9 mouse cellular contexts compared by ENCODE assay signal in the genomic region with DNA sequence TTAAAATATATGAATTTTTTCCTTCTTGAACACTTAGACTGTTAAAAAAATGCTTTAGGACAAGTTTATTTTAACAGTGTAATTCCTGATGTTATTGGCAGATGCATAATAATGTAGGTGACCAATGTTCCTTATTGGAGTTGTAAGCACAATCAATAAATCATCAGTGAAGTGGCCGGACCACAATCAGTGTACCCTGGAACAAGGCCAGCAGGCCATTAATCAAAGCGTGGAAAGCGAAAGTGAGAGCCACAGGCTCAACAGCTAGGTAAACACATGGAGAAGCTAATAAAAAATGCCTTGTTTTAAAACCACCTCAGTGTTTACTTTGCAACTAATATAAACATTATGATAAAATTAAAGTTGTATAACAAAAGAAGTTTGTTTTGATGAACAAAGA.
DNase-seq lines count a peak whose midpoint lies in the region; ATAC-seq lines count a peak whose summit lies in the region.
"Had no signal": no experiment of that assay in that cellular context is flagged by ENCODE, and none has a peak within 500 bp of the region (broad histone marks: within the 10 kb centered on the region; RNA-seq: fewer than 3 reads in every experiment).

No protein-coding gene starts in this region.

- peak; percentile 9 for DNase-seq in heart, adult 8-10 months (ENCODE audit: low spot score)
- DNase-seq in embryo, embryonic 10.5 days (ENCODE audit: low spot score), result peak; percentile 67
- DNase-seq in kidney, postnatal 10 days, result peak; percentile 72
- DNase-seq in skeletal muscle tissue, adult 2 months (ENCODE audit: low read depth, low spot score), result peak; percentile 8
- DNase-seq in cerebellum, adult 8-10 months, result no peak
- DNase-seq in left cerebral cortex, postnatal 10 days (ENCODE audit: extremely low spot score in 1 of 2, low spot score in 2 of 2), result no peak

- WGBS in heart, embryonic 11.5 days (ENCODE audit: insufficient replicate concordance), result 46% methylated on average over 3 of the region's 3 CpGs
- 55% methylated on average over 3 of the region's 3 CpGs for WGBS in midbrain, embryonic 13.5 days

- ATAC-seq in heart, embryonic 11.5 days (replicated peaks; ENCODE audit: insufficient number of reproducible peaks, low FRiP score, low TSS enrichment), result no peak
- no peak for ATAC-seq in midbrain, embryonic 13.5 days

- H3K27me3 ChIP-seq in heart, embryonic 11.5 days (ENCODE audit: control insufficient read depth, insufficient read depth, low read length), result no peaks in the 10 kb centered on the region
- no peaks in the 10 kb centered on the region for H3K27me3 ChIP-seq in midbrain, embryonic 13.5 days
- H3K27me3 ChIP-seq: embryonic facial prominence, embryonic 12.5 days had no signal

- no peak overlapping the region for H3K9ac ChIP-seq in heart, embryonic 11.5 days (ENCODE audit: low read depth, low read length)
- no peak overlapping the region for H3K9ac ChIP-seq in midbrain, embryonic 13.5 days (replicated peaks)
- H3K9ac ChIP-seq: embryonic facial prominence, embryonic 12.5 days had no signal

- no peak overlapping the region for H3K4me3 ChIP-seq in heart, embryonic 11.5 days (ENCODE audit: low read depth, low read length)
- H3K4me3 ChIP-seq in midbrain, embryonic 13.5 days (replicated peaks), result no peak overlapping the region
- H3K4me3 ChIP-seq: embryonic facial prominence, embryonic 12.5 days had no signal

- H3K27ac ChIP-seq in heart, embryonic 11.5 days (ENCODE audit: low read depth, low read length), result no peak overlapping the region
- H3K27ac ChIP-seq in midbrain, embryonic 13.5 days, result no peak overlapping the region
- H3K27ac ChIP-seq: embryonic facial prominence, embryonic 12.5 days had no signal

- H3K36me3 ChIP-seq in heart, embryonic 11.5 days (ENCODE audit: control insufficient read depth, insufficient read depth, low read length), result no peaks in the 10 kb centered on the region
- no peaks in the 10 kb centered on the region for H3K36me3 ChIP-seq in midbrain, embryonic 13.5 days
- H3K36me3 ChIP-seq: embryonic facial prominence, embryonic 12.5 days had no signal

- H3K4me2 ChIP-seq in heart, embryonic 11.5 days, result no peak overlapping the region
- no peak overlapping the region for H3K4me2 ChIP-seq in midbrain, embryonic 13.5 days (replicated peaks)
- H3K4me2 ChIP-seq: embryonic facial prominence, embryonic 12.5 days had no signal

- H3K9me3 ChIP-seq in heart, embryonic 11.5 days (replicated peaks; ENCODE audit: control insufficient read depth, low read length), result no peaks in the 10 kb centered on the region
- H3K9me3 ChIP-seq in midbrain, embryonic 13.5 days, result no peaks in the 10 kb centered on the region
- H3K9me3 ChIP-seq: embryonic facial prominence, embryonic 12.5 days had no signal

- intact Hi-C loops in left cerebral cortex, postnatal 10 days (cut with DNase I), result no loop called here

- no peaks in the 10 kb centered on the region for H3K4me1 ChIP-seq in heart, embryonic 11.5 days (ENCODE audit: control insufficient read depth, insufficient read depth, low read length)
- H3K4me1 ChIP-seq in midbrain, embryonic 13.5 days (replicated peaks), result no peaks in the 10 kb centered on the region
- H3K4me1 ChIP-seq: embryonic facial prominence, embryonic 12.5 days had no signal

Comparison
In these comparisons a context has a peak if more than half of its experiments do, and no peak if none do; other contexts are left out.
1. DNase-seq: peak in heart, adult 8-10 months (single experiment), embryo, embryonic 10.5 days (single experiment), kidney, postnatal 10 days (single experiment) and skeletal muscle tissue, adult 2 months (single experiment); none in cerebellum, adult 8-10 months (single experiment) and left cerebral cortex, postnatal 10 days (0 of 2).